Mouse (Mus musculus): ENCODE data around the gene Cplx1.

Gene Cplx1

DNA sequence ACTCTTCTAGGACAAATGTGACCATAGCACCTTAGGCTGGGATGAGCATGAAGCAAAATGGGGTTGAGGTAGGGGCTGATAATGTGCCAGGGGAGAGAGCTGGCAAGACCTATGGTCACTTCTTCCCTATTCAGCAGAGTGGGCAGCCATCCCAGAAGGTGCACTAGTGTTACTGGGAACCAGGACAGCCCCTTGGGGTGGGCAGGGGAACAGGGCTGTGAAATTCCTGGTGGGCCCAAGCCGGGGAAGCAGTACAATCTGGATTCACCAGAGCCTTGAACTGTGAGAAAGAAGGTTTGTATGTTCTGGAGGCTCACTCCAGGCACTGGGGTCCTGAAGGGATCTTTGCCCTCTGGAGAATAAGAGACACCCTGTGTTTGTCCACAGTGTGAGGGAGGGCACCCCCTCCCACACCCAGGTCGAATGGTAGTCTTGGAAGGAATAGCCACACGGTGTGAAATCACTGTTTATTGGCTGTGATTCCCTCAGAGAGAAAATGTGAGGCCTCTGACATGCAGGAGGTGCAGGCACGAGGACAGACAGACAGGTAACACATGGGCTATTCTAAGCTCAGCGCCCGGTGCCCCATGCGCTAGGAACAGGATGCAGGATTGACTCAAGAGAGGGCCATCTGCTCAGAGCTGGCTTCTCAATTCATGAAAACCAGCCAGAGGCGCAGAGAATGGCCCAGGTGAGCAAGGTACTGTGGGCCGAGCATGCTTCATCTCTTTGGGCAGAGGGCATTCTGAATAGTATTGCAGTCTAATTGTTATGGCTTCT is 31.5 kb downstream of the Cplx1 start:
- intact Hi-C loops (cut with DNase I) = no loop called here

GRCm38 (mm10) chr5:108516655-108517054 is 33.2 kb downstream of the Cplx1 start:
- intact Hi-C loops (cut with DNase I) = no loop called here

DNA sequence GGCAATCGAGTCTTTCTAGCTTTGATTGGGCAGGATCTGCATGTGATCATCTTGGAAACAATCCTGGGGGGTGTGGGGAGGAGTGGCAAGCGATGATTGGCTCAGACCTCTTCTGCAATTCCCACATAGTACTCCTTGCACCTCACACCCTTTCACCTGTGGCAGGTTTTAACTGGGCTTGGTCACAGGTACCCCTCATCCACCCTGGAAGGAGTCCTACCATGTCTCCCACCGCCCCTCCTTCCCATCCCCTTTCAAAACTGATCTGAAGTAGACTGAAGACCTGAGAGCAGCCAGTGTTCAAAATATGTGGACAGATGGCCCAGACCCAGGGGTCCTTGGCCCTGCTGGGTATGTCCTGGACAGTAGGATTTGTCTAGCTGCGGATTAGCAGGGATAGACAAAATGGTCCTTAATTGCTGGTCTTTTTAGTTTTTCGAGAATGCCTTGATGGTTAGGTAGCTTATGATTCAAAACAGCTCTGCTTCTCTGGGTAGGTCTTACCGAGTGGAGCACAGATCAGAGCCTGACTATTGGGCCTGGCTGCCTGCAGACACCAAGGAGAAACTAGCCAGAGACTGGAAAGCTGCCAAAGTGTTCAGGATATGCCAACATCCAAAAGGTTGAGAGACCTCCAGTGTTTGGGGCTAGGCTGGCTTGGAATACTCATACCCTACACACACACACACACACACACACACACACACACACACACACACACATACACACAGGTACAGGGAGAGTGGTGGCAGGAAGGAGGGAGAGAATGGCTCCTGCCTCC is 34.1 kb downstream of the Cplx1 start:
- intact Hi-C loops (cut with DNase I) = no loop called here

GRCm38 (mm10) chr5:108502286-108502685 is 47.5 kb downstream of the Cplx1 start:
- intact Hi-C loops (cut with DNase I) = no loop called here

GRCm38 (mm10) chr5:108501573-108501972 is 48.3 kb downstream of the Cplx1 start:
- intact Hi-C loops (cut with DNase I) = no loop called here

GRCm38 (mm10) chr5:108486148-108486547 is 63.7 kb downstream of the Cplx1 start:
- intact Hi-C loops (cut with DNase I) = loop anchor here (10.0 kb wide), 1 partner anchor 99 kb away; no protein-coding TSS in a partner anchor

- intact Hi-C loops (cut with DNase I) = loop anchor here (10.0 kb wide), 1 partner anchor 100 kb away; no protein-coding TSS in a partner anchor
These were observed 64.6 kb downstream of the Cplx1 start for GRCm38 (mm10) chr5:108485239-108485638.

- intact Hi-C loops (cut with DNase I) = loop anchor here (10.0 kb wide), 1 partner anchor 102 kb away; no protein-coding TSS in a partner anchor
These were observed 66.8 kb downstream of the Cplx1 start for GRCm38 (mm10) chr5:108483006-108483405.

- intact Hi-C loops (cut with DNase I) = no loop called here
These were observed 73.8 kb downstream of the Cplx1 start for GRCm38 (mm10) chr5:108475977-108476376.

DNA sequence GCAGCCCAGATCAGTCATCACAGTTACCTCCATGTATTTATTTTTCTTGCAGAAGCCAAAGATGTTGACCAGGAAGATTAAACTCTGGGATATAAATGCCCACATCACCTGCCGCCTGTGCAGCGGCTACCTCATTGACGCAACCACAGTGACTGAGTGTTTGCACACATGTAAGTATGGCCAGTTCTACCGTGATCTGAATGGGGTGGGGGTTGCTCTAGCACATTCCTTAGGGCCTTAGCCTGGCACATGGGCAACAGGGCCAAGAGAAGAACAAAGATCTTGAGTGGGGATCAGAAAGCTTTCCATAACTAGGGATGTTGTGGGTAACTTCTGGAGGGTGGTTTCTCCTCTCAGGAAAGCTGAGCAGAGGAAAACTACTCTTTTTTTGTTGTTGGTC is 76.1 kb downstream of the Cplx1 start:
- intact Hi-C loops (cut with DNase I) = no loop called here

DNA sequence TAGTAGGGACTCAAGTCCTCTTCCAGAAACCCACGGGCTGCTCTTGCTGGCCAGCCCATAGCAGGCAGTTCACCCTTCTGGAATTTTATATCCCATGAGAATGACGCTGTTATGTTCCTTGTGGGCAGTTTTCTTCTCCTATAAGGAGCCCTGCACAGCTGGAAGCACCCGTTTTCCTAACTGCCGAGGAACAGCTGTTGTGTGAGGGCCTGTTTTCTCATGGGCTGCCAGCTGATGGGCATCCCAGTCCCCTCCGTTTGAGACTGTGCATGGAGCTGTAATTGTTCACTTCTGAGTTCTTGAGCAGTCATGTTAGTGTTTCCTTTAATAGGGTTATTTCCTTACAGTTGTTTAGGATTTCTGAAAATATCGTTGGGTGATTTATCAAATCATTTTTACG is 80.2 kb downstream of the Cplx1 start:
- intact Hi-C loops (cut with DNase I) = no loop called here

Measured in adrenal gland (tissue).